Mouse (Mus musculus) thymus, postnatal 0 days (tissue): ENCODE results near the gene Rps6. TPM values are rescaled to one million over a fixed set of nuclear protein-coding genes. Genes with fewer than 3 reads are reported as not detected.
"Not testable (repeated sequence)": the region's sequence is repeated elsewhere in the genome, so short reads cannot be mapped to it uniquely, and the experiment has no call there.

Source experiments
- DNase-seq: peaks from one replicate; pipeline ENCODE4 v3.0.0-alpha.2; 2015; ENCODE audit warnings: low spot score
- polyA plus RNA-seq: library from polyadenylated mRNA; unstranded; fragments of >200 nt; fragmentation: Nextera tagmentation; extraction: Ambion mirVana; gene quantifications from 2 replicates; pipeline ENCODE4 v1.2.1, GENCODE M21; 2015

The Rps6 gene
- polyA plus RNA-seq, 1 experiment from 2014 or later, result 922 TPM

- DNase-seq, result no peak
Observed at GRCm38 (mm10) chr4:86852813-86853590, 4.2 kb downstream of the Rps6 start.

GRCm38 (mm10) chr4:86852018-86852417 is 5.2 kb downstream of the Rps6 start:
- DNase-seq, result no peak

GRCm38 (mm10) chr4:86851331-86851730 is 5.9 kb downstream of the Rps6 start:
- no peak for DNase-seq

GRCm38 (mm10) chr4:86847246-86847645 is 10.0 kb downstream of the Rps6 start:
- no peak for DNase-seq

- DNase-seq, result no peak
Observed at GRCm38 (mm10) chr4:86845384-86845783, 11.8 kb downstream of the Rps6 start.

DNA sequence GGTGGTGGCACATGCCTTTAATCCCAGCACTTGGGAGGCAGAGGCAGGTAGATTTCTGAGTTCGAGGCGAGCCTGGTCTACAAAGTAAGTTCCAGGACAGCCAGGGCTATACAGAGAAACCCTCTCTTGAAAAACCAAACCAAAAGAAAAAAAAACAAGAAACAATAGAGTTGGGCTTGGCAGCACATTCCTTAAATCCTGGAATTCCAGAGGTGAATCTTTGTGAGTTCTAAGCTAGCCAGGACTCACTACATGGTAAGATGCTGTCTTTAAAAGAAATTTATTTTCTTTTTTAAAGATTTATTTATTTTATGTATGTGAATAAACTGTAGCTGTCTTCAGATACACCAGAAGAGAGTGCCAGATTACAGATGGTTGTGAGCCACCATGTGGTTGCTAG is 16.1 kb downstream of the Rps6 start:
- not testable (repeated sequence) for DNase-seq

DNA sequence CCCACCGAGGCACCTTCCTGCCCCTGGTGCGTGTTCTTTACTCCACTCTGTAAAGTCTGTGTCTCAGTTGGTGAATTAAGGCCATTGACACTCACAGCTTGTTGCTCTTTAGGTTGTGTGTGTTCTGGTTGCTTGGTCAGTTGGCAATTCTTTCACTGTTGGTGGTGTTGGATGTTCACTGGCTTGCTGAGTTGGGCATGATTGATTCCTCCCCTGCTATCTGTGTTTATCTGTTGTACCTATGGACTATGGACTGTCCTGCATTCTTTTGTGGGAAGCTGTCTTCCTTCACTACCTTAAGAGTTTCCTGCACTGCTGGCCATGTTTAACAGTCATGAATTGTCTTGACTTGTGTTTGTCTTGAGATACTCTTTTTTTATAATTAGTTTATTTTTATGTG is 25.3 kb downstream of the Rps6 start:
- DNase-seq, result no peak

- DNase-seq, result no peak
Observed at GRCm38 (mm10) chr4:86825143-86825542, 32.1 kb downstream of the Rps6 start.

DNA sequence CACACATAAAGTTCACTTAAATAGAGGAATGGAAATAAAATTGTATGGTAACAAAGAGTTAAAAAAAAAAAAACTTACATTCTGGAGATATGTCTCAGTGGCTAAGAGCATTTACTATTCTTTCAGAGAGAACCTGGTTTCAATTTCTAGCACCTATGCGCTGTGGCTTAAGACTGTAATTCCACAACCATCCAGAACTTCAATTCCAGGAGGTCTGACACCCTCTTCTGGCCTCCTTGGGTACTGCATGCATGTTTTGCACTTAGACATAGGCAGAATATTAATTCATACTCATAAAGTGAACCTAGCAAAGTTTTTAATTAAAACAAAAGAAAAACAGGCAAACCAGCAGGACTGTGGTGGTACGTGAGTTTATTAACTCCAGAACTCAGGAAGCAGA is 34.0 kb downstream of the Rps6 start:
- peak; percentile 68 for DNase-seq

DNA sequence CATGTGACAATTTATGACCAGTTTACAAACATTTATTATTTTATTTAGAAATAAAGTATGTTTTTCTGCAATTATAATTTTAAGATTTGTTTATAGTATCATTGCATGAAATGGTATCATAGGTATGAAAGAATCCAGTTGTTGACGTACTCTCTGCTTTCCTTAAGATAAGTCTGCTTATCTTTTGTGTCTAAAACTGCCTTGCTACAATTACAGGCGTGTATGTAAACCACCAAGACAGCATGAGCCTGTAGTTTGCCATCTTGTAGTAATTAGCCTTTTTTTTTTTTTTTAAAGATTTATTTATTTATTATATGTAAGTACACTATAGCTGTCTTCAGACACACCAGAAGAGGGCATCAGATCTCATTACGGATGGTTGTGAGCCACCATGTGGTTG is 42.4 kb downstream of the Rps6 start:
- no peak for DNase-seq

- no peak for DNase-seq
Observed at GRCm38 (mm10) chr4:86810604-86811003, 46.6 kb downstream of the Rps6 start.

Other genes with a start within 250 kb of the Rps6 start
- 16.7 and 17.2 TPM in 2 replicates for gene Haus6, start 245.4 kb downstream of the Rps6 start, polyA plus RNA-seq
- 63.0 and 71.7 TPM in 2 replicates for gene Plin2, start 187.4 kb downstream of the Rps6 start, polyA plus RNA-seq
- gene Dennd4c, start 108.9 kb downstream of the Rps6 start, polyA plus RNA-seq, result 4.6 and 6.3 TPM in 2 replicates
- gene Acer2, start 17.0 kb upstream of the Rps6 start, polyA plus RNA-seq, result 3.9 and 4.3 TPM in 2 replicates